Mouse (Mus musculus): ENCODE results near the gene Nsmf. TPM values are rescaled to one million over a fixed set of nuclear protein-coding genes. Genes with fewer than 3 reads are reported as not detected.

Nsmf gene
- total RNA-seq (2021): 10 to 100 TPM; 45.8 to 47.8 TPM

GRCm38 (mm10) chr2:25054221-25055067 is at the start of gene Nsmf:
Gene Nsmf, plus strand, starts transcription at chr2:25054355.
- DNase-seq: peak; percentile 92

GRCm38 (mm10) chr2:25006767-25007166 is 47.4 kb upstream of the Nsmf start:
- DNase-seq: no peak

DNA sequence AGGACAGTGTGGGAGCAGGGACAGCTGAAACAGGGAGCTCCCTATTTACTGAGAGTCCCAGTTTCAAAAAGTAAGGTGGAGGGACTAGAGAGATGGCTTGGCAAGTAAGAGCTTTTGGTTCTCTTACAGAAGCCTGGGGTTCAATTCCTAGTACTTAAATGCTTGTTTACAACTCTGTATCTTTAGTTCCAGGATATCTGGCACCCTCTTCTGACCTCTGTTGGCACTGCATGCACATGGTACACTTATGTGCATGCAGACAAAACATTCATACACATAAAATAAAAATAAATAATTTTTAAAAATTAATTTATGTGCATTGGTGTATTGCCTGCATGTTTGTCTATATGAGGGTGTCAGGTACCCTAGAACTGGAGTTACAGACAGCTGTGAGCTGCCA is 45.9 kb upstream of the Nsmf start:
- DNase-seq: no peak

GRCm38 (mm10) chr2:25022678-25023077 is 31.5 kb upstream of the Nsmf start:
- no peak for DNase-seq

GRCm38 (mm10) chr2:25025109-25025508 is 29.0 kb upstream of the Nsmf start:
- DNase-seq: no peak

DNA sequence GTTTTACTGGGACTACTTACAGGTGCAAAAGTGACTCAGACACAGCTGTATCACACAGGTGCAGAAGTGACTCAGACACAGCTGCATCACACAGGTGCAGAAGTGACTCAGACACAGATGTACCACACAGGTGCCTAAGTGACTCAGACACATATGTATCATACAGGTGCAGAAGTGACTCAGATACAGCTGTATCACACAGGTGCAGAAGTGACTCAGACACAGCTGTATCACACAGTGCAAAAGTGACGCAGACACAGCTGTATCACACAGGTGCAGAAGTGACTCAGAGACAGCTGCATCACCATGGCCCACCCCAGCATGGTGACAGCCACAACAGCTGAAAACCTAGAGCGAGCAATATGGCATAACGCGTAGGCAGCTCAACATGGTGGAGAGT is 19.2 kb upstream of the Nsmf start:
- no peak for DNase-seq

GRCm38 (mm10) chr2:25040089-25040488 is 14.1 kb upstream of the Nsmf start:
- DNase-seq: no peak

DNA sequence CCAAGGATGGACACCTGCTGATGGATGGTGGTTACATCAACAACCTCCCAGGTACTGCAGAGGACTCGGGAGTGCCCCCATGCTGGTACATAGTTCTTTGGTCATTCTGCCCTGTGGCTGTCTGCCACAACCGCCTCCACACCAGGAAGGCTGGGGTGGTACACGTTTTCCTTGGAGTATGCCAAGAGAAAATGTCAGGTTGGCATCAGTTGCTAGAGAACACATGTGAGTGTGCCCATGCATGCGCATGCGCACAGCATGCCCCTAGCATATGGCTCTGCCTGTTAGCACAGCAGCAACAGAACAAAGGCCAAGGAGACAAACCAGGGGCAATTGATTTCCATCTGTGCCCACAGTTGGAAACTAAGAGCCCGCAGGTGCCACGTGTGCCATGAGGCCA is 3.2 kb upstream of the Nsmf start:
- DNase-seq: no peak

- DNase-seq: no peak
These were observed 2.7 kb upstream of the Nsmf start for GRCm38 (mm10) chr2:25051450-25051849.

DNA sequence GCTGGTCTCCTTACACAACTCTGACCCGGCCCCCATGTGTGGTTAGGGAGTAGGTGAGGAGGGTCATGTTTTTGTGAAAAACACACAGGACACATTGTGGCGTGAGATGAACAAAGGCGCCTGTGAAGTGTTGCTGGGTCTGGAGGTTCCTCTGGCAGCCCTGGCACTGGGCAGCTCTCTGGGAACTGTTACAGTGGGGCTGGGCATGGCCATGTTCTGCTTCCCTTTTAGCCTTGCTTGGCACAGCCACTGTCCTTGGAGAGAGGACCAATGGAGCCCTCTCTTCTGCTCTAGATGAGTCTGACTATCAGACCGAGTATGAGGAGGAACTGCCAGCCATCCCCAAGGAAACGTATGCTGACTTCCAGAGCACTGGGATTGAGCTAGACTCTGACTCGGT is 1.1 kb upstream of the Nsmf start:
- DNase-seq: no peak

DNA sequence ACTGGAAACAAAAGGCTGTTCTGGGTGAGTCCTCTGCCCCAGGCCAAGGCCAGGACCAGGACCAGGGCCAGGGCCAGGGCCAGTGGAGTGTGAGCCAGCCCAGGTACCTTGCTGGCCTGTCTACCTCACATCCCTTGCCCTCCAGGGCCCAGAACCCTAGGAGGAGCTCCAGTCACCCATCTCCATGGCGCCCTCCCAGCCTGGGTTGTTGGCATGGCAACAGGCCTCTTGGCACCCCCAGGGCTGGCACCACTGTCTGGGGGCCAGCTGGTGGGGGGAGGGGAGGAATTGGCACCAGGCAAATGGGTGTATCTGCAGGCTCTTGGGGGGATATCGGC is 882 bp downstream of the Nsmf start:
- DNase-seq: peak; percentile 33

DNA sequence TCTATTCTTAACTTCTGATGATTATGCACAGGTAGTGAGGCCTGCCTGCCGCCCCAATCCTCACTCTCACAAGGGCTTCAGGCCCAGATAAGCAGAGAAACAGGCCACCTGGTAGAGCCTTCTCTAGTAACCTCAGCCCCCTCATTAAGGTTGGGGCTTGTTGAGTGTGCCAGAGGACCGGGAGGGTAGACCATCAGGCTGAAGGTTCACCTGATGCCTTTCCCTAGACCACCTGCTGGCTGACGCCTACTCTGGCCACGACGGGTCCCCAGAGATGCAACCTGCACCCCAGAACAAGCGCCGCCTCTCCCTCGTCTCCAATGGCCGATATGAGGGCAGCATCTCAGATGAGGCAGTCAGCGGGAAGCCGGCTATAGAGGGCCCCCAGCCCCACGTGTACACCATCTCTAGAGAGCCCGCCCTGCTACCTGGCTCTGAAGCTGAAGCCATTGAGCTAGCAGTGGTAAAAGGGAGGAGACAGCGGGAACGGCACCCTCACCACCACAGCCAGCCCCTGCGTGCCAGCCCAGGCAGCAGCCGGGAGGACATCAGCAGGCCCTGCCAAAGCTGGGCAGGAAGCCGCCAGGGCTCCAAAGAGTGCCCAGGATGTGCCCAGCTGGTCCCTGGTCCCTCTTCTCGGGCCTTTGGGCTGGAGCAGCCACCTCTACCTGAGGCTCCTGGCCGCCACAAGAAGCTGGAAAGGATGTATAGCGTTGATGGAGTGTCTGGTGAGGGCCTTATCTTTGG is 1.4 kb downstream of the Nsmf start:
- DNase-seq: no peak

GRCm38 (mm10) chr2:25058926-25059325 is 4.8 kb downstream of the Nsmf start:
- DNase-seq: no peak

GRCm38 (mm10) chr2:25063523-25063922 is 9.4 kb downstream of the Nsmf start:
- DNase-seq: no peak

- no peak for DNase-seq
These were observed 10.1 kb downstream of the Nsmf start for GRCm38 (mm10) chr2:25064285-25064684.

DNA sequence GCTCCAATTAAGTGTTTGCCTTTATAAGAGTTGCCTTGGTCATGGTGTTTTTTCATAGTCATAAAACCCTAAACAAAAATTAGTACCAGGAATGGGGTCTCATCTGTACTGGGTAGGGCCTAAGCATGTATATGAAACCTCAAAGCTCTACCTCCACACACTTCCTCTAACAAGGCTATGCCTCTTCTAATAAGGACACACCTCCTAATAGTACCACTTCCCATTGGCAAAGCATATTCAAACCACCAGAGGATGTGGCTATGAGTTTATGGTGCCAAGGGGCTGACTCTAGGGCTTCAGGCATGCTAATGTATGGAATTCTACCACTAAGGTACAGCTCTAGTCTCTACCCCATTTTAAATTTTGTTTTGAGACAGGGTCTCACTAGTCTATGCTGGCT is 11.4 kb downstream of the Nsmf start:
- no peak for DNase-seq

- no peak for DNase-seq
These were observed 12.4 kb downstream of the Nsmf start for GRCm38 (mm10) chr2:25066552-25066951.

DNA sequence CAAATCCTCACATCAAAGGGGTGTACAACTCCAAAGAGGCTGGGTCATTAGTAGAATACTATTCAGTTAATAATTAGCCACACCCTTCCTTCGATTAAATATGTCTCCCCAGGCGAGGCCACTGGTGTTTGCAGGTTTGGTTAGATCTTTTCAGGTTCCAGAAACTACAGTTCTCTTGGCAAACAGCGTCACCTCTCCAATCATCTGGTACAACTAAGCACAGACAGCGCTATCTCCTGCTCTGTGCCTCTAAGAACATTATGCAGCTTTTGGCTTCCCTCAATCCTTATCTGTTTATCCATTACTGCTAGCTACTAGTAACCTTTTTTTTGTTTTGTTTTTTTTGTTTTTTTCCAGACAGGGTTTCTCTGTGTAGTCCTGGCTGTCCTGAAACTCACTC is 15.4 kb downstream of the Nsmf start:
- no peak for DNase-seq

GRCm38 (mm10) chr2:25072398-25072797 is 18.2 kb downstream of the Nsmf start:
- no peak for DNase-seq

- no peak for DNase-seq
These were observed 21.4 kb downstream of the Nsmf start for GRCm38 (mm10) chr2:25075506-25075905.

GRCm38 (mm10) chr2:25078967-25079366 is 24.8 kb downstream of the Nsmf start:
- DNase-seq: no peak

GRCm38 (mm10) chr2:25080076-25080475 is 25.9 kb downstream of the Nsmf start, which contains the start of gene Entpd8:
Gene Entpd8, plus strand, starts transcription at chr2:25080304.
- no peak for DNase-seq

DNA sequence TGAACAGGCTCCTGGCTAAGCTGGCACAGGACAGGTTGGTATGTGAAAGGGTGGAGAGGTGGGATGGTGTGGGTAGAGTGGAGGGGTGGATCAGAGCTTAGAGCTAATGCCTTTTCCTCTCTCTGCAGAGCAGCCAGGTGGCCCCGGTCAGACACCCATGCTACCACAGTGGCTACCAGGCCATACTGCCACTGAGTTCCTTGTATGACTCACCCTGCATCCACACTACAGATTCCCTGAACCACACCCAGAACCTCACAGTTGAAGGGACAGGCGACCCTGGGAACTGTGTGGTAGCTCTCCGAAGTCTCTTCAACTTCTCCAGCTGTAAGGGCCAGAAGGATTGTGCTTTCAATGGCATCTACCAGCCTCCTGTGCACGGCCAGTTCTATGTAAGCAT is 29.5 kb downstream of the Nsmf start:
- DNase-seq: no peak

- no peak for DNase-seq
These were observed 31.4 kb downstream of the Nsmf start for GRCm38 (mm10) chr2:25085571-25085970.
